Mouse (Mus musculus) midbrain, embryonic 12.5 days (tissue): ENCODE results near the gene Tubb4a. TPM values are rescaled to one million over a fixed set of nuclear protein-coding genes. Genes with fewer than 3 reads are reported as not detected.

Experiments
- ATAC-seq: fragments of 200-750 bp; cut with Nextera tagmentation; 2 replicates; pipeline ENCODE4 v1.8.0; 2017; ENCODE audit warnings: low read depth, moderate TSS enrichment, moderate library complexity; ENCODE audit not compliant: low FRiP score
- H3K27ac ChIP-seq: fragments of 300-500 bp; sonication (generic); replicated peaks from 2 replicates; pipeline ENCODE4 v1.5.1; 2016; ENCODE audit warnings: mild to moderate bottlenecking
- H3K27me3 ChIP-seq: fragments of 300-500 bp; sonication (generic); 2 replicates; pipeline ENCODE4 v1.6.1; 2016; ENCODE audit warnings: mild to moderate bottlenecking
- H3K36me3 ChIP-seq: fragments of 300-500 bp; sonication (generic); 2 replicates; pipeline ENCODE4 v1.6.1; 2016
- H3K4me1 ChIP-seq: fragments of 300-500 bp; sonication (generic); 2 replicates; pipeline ENCODE4 v1.6.1; 2016
- H3K4me2 ChIP-seq: fragments of 300-500 bp; sonication (generic); replicated peaks from 2 replicates; pipeline ENCODE4 v1.6.1; 2016; ENCODE audit warnings: mild to moderate bottlenecking, moderate library complexity
- H3K4me3 ChIP-seq: fragments of 300-500 bp; sonication (generic); 2 replicates; pipeline ENCODE4 v1.5.1; 2016; ENCODE audit warnings: mild to moderate bottlenecking
- H3K9ac ChIP-seq: fragments of 300-500 bp; sonication (generic); replicated peaks from 2 replicates; pipeline ENCODE4 v1.6.1; 2016; ENCODE audit warnings: mild to moderate bottlenecking, moderate library complexity
- H3K9me3 ChIP-seq: fragments of 300-500 bp; sonication (generic); 2 replicates; pipeline ENCODE4 v1.6.1; 2016; ENCODE audit warnings: mild to moderate bottlenecking
- WGBS: fragments of 180-500 bp; shearing (Covaris S2); methylation state at CpG from one replicate; pipeline ENCODE4 v1.1.7; 2016; 5-methylcytosine and 5-hydroxymethylcytosine counted together
- polyA plus RNA-seq: library from polyadenylated mRNA; unstranded; fragments of >200 nt; fragmentation: Nextera tagmentation; extraction: Ambion mirVana; gene quantifications from 2 replicates; pipeline ENCODE4 v1.2.1, GENCODE M21; 2016

Tubb4a gene
- polyA plus RNA-seq, 1 experiment from 2014 or later, result 189 TPM

DNA sequence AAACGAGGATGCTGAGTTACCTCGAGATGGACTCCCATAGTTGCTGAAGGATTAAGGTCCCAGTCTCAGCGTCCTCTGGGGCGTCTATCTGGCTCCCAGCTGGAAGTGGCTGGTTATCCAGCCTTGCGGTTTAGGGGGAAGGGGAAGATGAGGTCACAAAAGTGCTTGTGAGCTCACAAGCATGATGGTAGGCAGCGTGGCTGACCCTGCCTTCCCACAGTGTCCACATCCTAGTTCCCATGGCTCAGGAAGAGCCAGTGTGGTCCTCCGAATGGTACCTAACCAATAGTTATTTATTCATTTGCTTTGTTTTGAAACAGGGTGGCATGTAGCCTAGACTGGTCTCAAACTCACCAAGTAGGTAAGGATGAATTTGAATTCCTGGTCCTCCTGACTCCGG lies 46.0 kb downstream of the Tubb4a start, which contains the start of gene Slc25a41:
Gene Slc25a41 (minus strand): TSS at position 101 of the 400 bp plus-strand sequence.
- no peaks in the 10 kb centered on the region for H3K9me3 ChIP-seq
- no peak for ATAC-seq
- peaks cover 28% of the 10 kb centered on the region for H3K27me3 ChIP-seq
- no peak within 1 kb of the TSS for H3K9ac ChIP-seq
- no peaks in the 10 kb centered on the region for H3K4me1 ChIP-seq
- peaks cover 19% of the 10 kb centered on the region for H3K36me3 ChIP-seq
- WGBS, result 78% methylated on average over 8 of the region's 8 CpGs
- H3K27ac ChIP-seq, result no peak within 1 kb of the TSS
- H3K4me3 ChIP-seq, result no peak within 1 kb of the TSS
- no peak within 1 kb of the TSS for H3K4me2 ChIP-seq

DNA sequence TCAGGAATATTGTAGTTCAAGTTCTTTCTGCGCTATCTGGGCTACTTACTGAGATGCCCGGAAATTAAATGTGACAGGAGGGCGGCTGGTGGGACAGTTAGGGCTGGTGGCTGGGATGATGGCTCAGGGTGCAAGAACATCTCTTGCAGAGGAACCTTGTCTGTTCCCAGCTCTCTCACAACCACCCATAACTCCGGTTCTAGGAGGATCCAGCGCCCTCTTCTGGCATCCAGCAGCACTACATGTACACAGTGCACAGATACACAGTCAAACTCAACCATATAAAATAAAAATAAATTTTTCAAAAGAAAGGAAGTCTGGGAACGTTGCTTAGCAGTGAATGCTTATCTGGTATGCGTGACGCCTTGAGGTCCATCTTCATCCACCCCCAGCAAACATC lies 48.6 kb downstream of the Tubb4a start:
- no peak overlapping the region for H3K27ac ChIP-seq
- whole genome bisulfite sequencing, result 29% methylated on average over 8 of the region's 8 CpGs
- H3K4me1 ChIP-seq, result no peaks in the 10 kb centered on the region
- no peaks in the 10 kb centered on the region for H3K36me3 ChIP-seq
- no peak overlapping the region for H3K4me3 ChIP-seq
- no peak overlapping the region for H3K9ac ChIP-seq
- no peaks in the 10 kb centered on the region for H3K9me3 ChIP-seq
- H3K27me3 ChIP-seq, result peaks cover 27% of the 10 kb centered on the region
- H3K4me2 ChIP-seq, result no peak overlapping the region
- ATAC-seq, result no peak

DNA sequence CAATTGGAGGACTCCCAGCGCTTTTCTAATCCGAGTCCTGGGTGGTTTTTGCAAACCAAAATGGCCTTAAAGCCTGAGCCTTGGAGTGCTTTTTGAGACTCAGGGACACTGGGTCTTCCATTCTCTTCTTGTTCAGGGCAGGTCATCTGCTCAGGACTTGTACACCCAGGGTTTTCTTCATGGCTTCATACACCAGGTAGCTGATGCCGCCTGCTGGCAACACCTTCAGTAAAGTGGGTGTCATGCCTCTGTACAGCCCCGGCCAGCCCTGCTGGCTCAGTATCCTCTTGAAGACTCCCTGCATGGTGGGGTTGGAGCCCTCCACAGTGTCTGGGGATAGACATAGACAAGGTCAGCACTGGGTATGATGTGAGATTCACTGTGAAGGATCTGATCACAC lies 54.7 kb downstream of the Tubb4a start:
- ATAC-seq, result no peak
- Histone ChIP-seq H3K4me3 (peak overlapping the region; percentile 99; the same call in 1 of the 2 replicates), H3K4me2 (no peak overlapping the region), H3K9ac (no peak overlapping the region), H3K4me1 (peaks cover 26% of the 10 kb centered on the region), H3K36me3 (peaks cover 14% of the 10 kb centered on the region), H3K27me3 (peaks cover 8% of the 10 kb centered on the region), H3K27ac (0 out of 2 replicates have a peak overlapping the region, but pooled peaks have one; percentile 87), H3K9me3 (no peaks in the 10 kb centered on the region)
- 80% methylated on average over 4 of the region's 4 CpGs for WGBS

DNA sequence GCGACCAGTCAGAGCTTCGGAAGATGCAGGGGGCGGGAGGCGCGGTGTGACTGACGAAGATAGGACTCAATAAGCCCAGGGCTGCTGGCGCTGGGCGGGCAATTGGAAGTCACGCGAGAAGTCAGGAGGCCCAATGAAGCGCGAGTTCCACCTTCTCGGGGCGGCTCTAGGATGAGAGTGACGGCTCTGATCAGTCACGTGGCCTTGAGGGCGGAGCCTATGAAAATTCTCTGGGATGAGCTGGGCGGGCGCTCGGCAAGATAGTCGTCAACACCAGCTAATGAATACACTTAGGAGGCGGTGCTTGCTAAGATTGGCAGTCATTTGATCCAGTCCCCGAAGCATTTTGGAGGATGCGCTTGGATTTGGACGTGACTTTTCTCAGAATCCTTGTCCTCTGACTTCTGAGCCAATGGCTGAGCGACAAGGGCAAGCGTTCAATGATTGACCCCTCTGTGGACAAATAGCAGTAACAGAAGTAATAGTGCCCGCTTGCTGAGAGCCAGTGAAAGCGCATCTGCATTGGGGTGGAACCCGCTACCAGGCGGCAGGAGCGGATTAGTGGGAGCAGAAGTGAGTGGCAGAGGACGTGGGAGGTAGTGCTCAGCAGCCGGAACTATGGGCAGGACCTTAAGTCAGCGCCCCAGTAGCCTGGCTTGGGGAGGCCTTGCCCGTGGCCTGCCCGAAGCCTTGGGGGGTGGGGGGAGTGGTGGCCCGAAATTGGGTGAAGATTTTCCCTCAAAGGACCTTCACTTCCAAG lies 55.7 kb downstream of the Tubb4a start:
- Histone ChIP-seq H3K4me1 (peaks cover 26% of the 10 kb centered on the region), H3K27ac (peak overlapping the region; percentile 87), H3K27me3 (peaks cover 4% of the 10 kb centered on the region; the same call in 1 of the 2 replicates), H3K36me3 (peaks cover 24% of the 10 kb centered on the region), H3K4me3 (peak overlapping the region; percentile 99), H3K9ac (no peak overlapping the region; the same call in 1 of the 2 replicates), H3K4me2 (peak overlapping the region; percentile 55), H3K9me3 (no peaks in the 10 kb centered on the region)
- peak; percentile 98 for ATAC-seq
- WGBS, result under 1% methylated on average over 38 of the region's 38 CpGs

DNA sequence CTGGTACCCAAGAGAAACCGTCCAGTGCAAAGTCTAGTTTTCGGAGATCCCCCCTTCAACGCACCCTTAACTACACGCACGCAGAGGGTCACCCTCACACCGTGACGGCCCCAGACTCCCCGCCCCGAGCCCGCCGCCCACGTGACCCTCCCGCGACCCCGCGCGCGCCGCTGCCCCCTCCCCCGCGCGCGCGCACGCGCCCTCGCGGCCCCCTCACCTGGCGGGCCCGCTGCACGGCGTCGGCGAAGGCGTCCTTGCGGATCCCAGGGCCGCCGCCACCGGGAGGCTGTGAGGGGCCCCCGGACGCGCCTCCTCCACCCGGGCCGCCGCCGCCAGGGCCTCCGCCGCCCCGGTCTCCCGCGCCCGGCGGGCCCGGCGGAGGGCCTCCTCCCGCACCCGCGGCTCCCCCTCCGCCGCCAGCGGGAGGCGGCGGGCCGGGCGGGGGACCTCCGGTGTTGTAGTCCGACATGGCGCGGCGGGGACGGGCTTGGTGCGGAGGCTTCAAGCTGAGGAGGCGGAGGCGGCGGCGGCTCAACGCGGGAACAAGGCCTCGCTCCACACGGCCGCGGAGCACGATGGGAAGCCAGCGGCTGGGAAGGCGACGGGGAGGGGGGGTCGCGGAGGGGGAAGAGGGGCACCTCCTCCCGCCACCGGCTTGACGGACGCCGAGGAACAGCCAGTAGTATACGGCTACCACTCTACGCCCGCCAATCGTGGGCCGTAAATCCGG lies 56.5 kb downstream of the Tubb4a start, which contains the start of gene Khsrp:
Gene Khsrp (minus strand): TSS at position 592 of the 730 bp plus-strand sequence.
- Histone ChIP-seq H3K4me1 (peaks cover 26% of the 10 kb centered on the region), H3K9ac (peak within 1 kb of the TSS; percentile 100), H3K36me3 (peaks cover 31% of the 10 kb centered on the region), H3K27me3 (peaks cover 4% of the 10 kb centered on the region; the same call in 1 of the 2 replicates), H3K27ac (peak within 1 kb of the TSS; percentile 94), H3K4me2 (peak within 1 kb of the TSS; percentile 96), H3K4me3 (peak within 1 kb of the TSS; percentile 99), H3K9me3 (no peaks in the 10 kb centered on the region)
- WGBS, result under 1% methylated on average over 75 of the region's 99 CpGs
- ATAC-seq, result peak; percentile 0; the same call in 1 of the 2 replicates

Other genes starting within 250 kb of the Tubb4a start
- gene Acsbg2, start 213.3 kb downstream of the Tubb4a start, polyA plus RNA-seq, result not detected in 2 replicates
- gene 1700061G19Rik, start 212.3 kb downstream of the Tubb4a start, polyA plus RNA-seq, result 0.50 and 0.63 TPM in 2 replicates
- gene Mllt1, start 152.4 kb downstream of the Tubb4a start, polyA plus RNA-seq, result 102 and 104 TPM in 2 replicates
- gene Acer1, start 105.7 kb downstream of the Tubb4a start, polyA plus RNA-seq, result not detected in 2 replicates
- gene Clpp, start 97.5 kb downstream of the Tubb4a start, polyA plus RNA-seq, result 130 and 137 TPM in 2 replicates
- 31.2 and 33.7 TPM in 2 replicates for gene Alkbh7, start 90.4 kb downstream of the Tubb4a start, polyA plus RNA-seq
- 0.87 TPM in 1 of 2 replicates, not detected in the other for gene Pspn, start 87.8 kb downstream of the Tubb4a start, polyA plus RNA-seq
- gene Gtf2f1, start 76.5 kb downstream of the Tubb4a start, polyA plus RNA-seq, result 68.6 and 72.9 TPM in 2 replicates
- gene Gm17949, start 76.3 kb downstream of the Tubb4a start, polyA plus RNA-seq, result 0.34 and 0.72 TPM in 2 replicates
- 62.7 and 85.4 TPM in 2 replicates for gene Khsrp, start 56.3 kb downstream of the Tubb4a start, polyA plus RNA-seq
- gene Slc25a41, start 46.1 kb downstream of the Tubb4a start, polyA plus RNA-seq, result 0.19 TPM in 1 of 2 replicates, not detected in the other
- gene Crb3, start 28.7 kb downstream of the Tubb4a start, polyA plus RNA-seq, result 0.31 and 1.5 TPM in 2 replicates
- gene Slc25a23, start 27.9 kb downstream of the Tubb4a start, polyA plus RNA-seq, result 19.0 and 22.3 TPM in 2 replicates
- gene Dennd1c, start 9.3 kb downstream of the Tubb4a start, polyA plus RNA-seq, result 2.4 and 3.3 TPM in 2 replicates
- 6.9 and 7.8 TPM in 2 replicates for gene Tnfsf9, start 17.5 kb upstream of the Tubb4a start, polyA plus RNA-seq
- 0.29 and 0.38 TPM in 2 replicates for gene Cd70, start 62.0 kb upstream of the Tubb4a start, polyA plus RNA-seq
- gene Tnfsf14, start 106.4 kb upstream of the Tubb4a start, polyA plus RNA-seq, result 0.09 TPM in 1 of 2 replicates, not detected in the other
- 0.50 and 0.64 TPM in 2 replicates for gene C3, start 140.4 kb upstream of the Tubb4a start, polyA plus RNA-seq
- gene Gpr108, start 160.7 kb upstream of the Tubb4a start, polyA plus RNA-seq, result 23.3 and 24.5 TPM in 2 replicates
- 23.5 and 26.6 TPM in 2 replicates for gene Trip10, start 161.7 kb upstream of the Tubb4a start, polyA plus RNA-seq
- 2.0 and 2.1 TPM in 2 replicates for gene Vav1, start 191.3 kb upstream of the Tubb4a start, polyA plus RNA-seq